Mouse (Mus musculus) thymus, postnatal 4 days (tissue): ENCODE measurements around the gene Ppib.

Experiments
- DNase-seq: peaks from one replicate; pipeline ENCODE4 v3.0.0; 2021

Ppib gene

DNA sequence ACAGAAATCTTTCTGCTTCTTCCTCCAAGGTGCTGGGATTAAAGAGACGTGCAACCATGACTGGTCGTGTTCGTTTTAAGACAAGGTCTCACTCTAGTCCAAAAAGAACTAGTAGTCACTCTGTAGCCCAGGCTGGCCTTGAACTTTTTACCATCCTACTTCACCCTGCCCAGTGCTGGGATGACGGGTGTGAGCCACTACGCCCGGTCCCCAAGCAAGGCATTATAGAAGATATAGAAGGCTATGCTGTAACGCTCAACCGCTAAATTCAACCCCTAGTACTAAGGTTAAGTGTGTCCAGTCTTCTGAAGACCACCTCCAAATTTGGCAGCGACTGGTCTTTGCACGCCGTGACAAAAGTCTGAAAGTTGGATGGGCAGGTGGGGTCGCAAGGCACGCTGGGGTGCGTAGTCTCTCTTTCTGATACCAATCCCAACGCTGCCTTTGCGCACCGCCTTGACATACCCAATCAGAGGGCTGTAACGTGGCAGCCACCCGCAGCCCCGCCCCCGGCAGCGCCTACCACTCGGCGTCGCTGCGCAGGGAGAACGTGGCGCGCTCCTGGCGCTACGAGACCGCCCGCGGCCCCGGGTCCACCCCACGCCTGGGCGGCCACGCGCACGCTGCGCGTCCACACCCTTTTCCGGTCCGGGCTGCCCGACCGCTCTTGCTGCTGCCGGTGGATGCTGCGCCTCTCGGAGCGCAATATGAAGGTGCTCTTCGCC is at the start of gene Ppib:
Ppib (plus strand) TSS at position 640 of the 725 bp plus-strand sequence.
- peak; percentile 97 for DNase-seq

DNA sequence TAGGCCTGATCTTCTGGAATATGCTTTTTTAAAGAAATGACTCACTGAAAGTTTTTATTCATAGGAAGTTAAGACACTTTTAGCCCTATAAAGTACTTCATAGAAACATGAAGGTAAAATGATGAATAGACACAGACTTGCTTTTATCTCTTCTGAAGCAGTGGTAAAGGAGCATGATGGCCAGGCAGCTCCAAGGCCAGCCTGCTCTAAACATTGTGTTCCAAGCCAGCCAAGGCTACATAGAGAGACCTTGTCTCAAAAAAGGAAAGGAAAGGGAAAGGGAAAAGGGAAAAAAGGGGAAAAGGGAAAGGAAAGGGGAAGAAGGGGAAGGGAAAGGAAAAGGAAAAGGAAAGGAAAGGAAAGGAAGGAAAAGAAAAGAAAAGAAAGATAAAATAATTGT is 39.4 kb upstream of the Ppib start:
- no peak for DNase-seq

DNA sequence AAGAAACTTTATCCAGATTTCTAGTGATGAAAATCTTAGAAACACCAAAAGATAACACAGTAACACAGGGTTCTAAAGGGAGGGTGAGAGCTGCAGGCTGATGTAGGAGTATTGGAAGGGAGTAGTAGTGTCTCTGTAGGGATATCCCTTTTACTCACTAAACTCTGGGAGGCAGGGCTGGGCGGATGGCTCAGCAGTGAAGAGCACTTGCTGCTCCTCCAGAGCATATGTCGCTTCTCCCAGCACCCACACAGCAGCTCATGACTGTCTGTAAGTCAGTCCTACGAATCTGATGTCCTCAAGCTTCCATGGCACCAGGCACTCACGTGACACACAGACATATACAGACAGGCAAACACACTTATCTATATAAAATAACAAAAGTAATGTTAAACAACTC is 21.9 kb upstream of the Ppib start:
- no peak for DNase-seq

DNA sequence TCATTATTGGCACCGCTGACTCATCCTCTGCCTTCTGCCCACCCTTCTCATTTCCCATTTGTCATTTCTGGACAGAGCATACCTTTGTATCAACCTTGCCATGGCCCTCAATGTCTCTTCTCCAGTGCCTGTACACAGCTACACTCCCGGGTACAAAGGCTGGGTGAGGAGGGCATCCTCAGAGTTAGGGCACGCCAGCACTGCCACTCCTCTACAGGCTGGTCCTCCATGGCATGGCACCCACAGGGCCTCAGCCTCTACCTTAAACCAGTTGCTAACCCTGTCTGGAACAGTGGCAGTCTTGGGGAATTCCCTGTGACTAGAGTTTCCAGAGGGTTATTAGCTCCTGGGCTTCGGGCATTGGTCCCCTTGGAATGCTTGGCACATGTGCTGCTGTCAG is 21.4 kb upstream of the Ppib start:
- DNase-seq: no peak

DNA sequence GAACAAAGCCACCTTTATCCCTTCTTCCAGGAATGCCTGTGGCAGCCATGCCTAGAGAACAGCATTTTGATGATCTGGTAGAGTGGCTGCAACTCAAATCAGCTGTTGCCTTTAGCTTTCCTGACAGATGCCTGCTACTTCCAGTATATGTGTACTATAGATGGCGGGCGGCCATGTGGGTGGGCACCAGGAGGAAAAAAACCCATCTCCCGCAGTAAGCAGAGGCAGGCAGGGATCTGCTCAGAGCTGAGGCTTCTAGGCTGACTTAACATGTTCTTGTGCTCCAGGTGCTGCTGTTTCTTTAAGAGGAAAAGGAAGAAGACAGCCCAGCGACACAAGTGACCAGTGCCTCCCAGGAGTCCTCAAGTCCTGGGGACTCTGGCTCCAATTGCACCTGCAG is 20.7 kb upstream of the Ppib start:
- DNase-seq: no peak

DNA sequence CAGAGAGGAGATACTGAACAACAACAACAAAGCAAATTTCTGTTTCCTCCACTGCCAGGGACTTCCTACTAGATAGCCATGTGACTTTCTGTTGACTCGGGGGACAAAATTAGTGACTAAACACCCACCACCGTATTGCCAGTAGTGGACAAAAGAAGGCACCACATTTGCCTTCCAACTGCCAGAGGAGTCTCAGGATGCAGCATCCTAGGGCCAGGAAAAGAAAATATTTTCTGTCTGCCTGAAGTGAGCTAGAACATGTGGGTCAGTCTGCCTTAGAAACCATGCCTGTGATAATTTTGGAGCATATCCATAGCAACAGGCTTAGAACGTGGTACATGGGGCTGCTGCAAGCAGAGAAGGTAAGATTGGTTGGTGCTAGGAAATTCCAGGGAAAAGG is 19.2 kb upstream of the Ppib start:
- no peak for DNase-seq

DNA sequence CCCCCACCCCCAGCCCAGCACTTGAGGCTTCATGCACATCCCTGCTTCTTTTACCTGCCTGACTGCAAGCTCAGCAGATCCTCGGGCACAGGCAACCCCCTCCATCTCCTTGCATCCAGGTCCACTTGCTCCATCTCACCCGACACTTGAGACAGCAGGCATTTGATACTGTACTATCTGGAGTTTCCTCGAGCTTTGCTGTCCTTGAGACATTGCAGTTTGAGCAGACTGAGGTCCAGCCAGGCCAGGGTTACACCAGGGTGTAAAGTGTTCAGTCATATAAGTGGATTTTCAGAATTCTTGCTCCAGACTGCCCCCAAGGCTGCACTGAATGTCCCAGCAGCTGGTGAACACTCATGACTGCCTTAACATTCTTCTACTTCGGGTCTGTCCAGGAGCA is 17.7 kb upstream of the Ppib start:
- DNase-seq: no peak

DNA sequence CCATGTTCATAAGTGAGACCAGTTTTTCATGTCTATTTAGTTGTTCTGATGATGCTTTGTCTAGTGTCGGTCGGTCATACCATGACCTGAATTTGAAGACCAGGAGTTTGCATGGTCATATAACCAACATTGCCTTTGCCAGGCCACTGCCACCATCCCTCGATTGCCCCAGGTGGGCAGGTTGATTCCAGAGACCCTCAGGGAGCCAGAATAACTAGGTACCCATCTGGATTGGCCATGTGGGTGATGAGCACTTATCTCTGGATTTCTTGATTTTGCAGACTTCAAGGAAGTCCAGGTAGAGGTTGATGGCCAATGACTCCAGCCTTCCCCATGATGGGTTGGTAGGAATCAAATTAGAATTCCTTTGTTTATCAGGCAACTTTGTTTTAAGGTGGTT is 16.8 kb upstream of the Ppib start:
- DNase-seq: no peak

DNA sequence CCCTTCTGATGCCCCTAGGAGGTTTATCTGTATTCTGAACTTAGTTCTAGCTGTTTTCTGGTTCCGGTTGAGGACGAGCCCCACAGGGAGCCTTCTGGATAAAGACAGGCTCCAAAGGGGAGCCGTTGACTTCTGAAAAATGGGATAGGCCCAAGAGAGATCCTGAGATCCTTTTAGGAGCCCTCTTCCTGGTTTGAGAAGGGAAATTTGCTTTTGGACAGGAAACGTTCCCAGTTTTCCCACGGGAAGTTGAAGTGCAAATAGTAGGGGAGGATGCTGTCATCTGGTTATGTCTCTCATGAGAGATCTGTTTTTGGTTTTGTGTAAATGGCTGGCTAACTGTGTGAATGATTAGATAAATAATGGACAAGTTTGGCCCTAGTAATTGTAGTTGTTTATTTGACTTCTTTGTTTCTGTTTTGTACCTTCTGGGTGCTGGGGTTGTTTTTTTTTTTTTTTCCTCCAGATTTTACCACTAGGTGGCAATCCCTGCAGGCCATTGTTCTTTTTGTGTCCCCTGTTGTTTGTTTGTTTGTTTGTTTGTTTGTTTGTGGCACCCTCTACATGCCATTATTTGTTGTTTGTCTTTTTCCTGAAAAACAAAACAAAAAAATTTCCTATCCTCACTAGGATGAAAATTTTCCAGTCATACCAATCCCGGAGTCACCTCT is 10.0 kb upstream of the Ppib start:
- DNase-seq: no peak

DNA sequence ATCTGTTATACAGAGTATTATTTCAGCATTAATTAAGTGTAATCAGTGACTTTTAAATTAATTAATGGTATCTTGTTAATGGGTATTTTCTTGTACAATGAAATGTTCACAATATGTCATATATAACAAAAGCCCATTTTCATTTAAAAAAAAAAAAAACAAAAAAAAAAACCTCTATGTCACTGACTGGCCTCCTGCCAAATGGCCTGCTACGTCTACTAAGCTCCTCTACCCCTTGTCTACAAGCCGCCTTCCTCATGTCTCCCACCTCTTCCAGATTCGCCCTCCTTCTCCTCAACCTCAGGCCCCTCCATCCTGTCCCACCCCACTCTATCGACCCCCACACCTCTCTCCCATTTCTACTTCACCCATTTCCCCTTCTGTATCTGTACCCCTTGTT is 8.5 kb upstream of the Ppib start:
- no peak for DNase-seq

DNA sequence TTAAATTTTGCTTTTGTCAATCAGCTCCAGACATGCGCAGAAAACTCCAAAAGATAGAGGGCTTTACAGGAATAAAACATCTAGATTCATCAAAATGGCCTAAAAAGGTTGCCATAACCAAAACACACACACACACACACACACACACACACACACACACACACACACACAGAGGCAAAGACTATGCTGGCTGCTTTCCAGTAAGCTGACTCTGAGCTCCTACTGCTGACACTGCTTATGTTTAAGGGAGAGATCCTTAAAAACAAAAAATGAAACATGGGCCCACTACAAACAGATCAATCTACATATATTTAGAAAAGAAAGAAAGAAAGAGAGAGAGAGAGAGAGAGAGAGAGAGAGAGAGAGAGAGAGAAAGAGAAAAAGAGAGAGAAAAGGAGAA is 7.3 kb upstream of the Ppib start:
- no peak for DNase-seq

DNA sequence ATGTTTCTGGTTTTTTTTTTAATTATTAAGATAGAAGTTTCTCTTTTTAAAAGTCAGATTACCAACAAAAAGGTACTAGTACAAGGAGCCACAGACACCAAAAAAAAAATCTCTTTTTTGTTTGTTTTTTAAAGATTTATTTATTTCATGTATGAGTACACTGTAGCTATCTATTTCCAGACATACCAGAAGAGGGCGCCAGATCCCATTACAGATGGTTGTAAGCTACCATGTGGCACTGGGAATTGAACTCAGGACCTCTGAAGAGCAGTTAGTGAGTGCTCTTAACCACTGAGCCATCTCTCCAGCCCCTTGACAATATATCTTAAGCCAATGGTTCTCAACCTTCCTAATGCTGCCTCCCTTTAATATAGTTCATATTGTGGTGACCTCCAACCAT is 6.4 kb upstream of the Ppib start:
- no peak for DNase-seq

DNA sequence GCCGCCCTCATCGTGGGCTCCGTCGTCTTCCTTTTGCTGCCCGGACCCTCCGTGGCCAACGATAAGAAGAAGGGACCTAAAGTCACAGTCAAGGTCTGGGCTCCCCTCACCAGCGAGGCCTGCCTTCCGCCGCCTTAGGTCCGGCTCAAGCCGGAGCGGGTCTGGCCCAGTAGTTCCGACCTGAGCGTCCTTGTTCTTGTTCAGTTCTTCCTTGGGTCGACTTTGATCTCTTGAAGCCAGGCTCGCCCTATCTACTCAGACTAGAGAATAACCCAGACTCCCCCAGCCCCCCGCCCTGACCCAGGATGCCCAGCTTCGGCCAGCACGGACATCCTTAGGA is 256 bp downstream of the Ppib start:
- DNase-seq: no peak

DNA sequence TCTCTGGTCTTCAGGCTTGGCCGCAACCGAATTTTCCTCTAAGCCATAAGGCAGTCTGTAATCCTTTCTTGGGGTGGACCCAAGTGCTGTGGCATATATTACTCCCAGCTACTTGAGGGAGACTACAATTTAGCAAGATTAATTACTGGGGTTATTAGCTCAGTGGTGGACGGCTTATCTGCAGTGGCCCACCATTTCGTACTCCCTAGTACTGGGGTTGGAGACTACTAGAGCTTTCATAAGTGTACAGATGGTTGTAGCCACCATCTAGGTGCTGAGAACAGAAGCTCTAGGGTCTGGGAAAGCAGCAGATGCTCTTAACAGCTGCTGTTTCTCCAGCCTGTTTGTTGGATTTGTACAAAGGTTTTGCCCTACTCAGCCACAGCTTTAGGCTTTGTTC is 964 bp downstream of the Ppib start:
- no peak for DNase-seq

DNA sequence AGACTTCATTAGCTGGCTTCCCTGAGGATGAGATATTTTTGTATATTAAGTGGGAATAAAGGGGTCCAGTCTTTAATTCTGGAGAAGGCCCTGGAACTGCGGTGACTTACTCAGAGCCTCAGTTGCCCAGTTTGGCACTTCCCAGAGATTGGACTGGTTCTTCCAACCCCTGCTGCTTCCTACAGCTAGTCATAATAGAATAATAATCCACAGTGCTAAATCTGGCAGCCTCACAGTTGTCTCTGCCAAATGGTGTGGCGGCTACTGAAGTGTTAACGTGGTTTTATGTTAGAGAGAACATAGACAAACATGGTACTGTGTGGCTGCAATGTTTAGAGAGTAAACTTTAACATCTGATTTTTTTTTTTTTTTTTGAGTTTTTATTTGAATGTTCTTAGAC is 1.6 kb downstream of the Ppib start:
- no peak for DNase-seq

DNA sequence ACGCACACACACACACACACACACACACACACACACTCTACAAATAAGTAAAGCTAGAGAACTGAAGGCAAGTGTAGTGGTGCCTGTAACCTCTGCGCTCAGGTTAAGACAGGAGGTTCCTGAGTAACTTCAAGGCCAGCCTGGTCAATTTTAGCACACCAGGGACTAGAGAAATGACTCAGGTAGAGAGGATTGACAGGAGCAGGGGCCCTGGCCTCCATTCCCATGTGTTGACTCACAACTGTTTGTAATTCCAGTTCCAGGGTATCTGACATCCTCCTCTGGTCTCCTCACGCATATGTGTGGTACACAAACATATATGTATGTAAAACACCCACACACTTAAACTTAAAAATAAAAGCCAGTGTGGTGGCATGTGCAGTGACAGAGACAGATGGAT is 3.4 kb downstream of the Ppib start:
- no peak for DNase-seq

DNA sequence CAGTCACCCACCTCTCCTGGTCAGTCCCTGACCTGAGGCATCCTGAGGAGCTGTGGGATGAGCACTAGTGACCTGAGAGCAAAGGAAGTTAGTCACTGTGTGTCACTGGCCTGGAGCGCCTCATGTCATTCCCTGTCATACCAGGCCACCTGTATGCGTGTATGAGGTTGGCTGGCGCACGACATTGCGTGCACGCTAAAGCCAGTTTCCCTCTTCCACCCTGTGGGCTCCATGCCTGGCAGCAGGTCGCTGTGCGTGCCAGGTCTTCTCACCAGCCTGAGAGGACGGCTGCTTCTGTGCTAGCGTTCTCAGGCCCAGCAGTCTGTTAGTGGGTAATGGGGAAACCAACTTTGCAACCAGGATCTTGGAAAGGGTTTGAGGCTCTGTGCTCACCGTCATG is 4.3 kb downstream of the Ppib start:
- DNase-seq: no peak

DNA sequence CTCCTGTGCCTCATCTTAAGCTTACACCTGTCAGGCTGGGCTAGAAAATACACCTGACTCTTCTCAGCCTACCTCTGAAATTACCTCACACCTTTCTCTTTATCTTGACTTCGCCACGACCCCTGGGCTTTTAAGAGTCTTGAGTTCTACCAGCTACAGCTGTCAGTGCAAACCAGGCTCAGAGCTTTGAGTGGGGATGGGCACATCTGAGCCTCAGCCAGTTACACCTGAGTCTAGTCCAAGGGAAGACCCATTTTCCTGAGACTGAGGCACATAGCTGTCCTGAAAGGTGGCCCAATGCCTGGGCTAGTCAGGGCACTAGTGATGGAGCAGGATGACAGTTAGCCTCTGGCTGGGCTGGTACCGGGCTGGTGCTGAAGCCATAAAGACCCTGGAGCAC is 6.8 kb downstream of the Ppib start:
- DNase-seq: no peak

DNA sequence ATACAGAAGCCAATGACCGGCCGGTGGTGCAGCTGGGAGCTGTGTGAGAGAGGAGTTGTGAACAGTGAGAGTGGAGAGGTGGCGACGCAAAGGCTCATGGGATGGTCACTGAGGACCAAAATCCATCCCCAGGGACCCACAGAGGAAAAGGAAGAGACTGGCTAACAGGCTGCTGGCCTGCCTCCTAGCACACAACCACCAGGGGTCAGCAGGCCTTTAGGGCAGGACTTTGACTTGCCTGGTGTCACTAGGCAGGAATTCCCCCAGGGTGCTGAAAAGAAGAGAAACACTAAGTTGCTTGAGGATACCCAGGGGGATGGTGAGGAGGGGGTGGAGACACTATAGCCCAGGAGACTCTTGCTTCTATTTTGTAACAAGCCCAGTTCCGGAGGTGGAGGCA is 7.5 kb downstream of the Ppib start:
- DNase-seq: peak; percentile 38

DNA sequence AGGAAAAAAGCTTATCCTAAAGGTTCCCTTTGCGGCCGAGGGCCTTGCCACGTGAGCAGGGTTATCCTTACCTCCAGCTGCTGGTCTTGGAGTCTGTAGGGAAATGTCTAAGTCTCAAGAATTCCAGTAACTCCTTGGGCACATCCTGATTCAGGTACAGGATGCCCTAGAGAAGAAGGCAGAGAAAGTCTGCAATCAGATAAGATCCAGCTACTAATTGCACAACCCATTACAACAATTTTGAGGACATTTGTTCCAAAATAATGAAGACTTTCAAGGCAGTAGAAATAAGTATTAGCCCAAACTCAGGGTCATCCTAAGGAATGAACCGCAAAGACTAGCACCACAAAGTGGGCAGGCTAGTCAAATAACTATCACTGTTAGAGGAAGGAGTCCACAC is 8.0 kb downstream of the Ppib start:
- no peak for DNase-seq

DNA sequence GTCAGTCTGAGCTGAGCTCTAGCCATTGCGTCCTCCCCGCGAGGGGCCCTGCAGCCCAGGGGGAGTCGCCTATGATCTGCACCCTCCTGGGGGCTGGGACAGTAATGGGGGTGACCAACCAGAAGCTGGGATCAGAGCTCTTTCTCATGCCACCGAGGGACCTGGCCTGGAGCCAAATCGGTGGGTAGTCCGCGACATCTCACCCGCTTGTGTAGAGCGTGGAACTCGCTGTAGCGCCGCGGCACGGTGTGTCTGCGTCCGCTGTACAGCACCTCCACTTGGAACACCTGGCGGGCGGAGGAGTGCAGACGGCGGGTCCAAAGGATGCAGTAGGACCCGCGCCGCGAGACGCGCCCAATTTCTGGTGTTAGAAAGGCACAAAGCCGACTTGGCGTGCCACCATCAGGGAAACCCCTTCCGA is 9.0 kb downstream of the Ppib start:
- peak; percentile 65 for DNase-seq

DNA sequence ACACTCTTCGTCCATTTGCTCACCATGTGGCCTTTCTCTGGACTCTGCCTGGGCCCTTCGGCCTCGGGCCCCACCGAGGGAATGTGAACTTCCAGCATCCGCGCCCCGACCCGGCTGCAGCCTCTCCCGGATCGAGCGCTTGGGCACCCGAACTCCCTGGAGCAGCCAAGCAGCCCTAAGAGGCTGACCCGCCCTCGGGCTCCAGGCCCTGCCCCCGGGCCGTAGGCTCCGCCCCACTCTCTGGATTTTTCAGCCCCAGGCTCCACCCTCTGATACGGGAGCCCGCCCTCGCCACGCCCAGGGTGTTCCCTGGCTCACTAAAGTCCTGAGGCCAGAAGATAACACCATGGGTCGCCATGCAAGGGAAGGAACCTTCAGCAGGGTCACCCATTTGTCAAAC is 9.6 kb downstream of the Ppib start, which contains the start of gene Snx22:
Snx22 (minus strand) TSS at position 137 of the 400 bp plus-strand sequence.
- DNase-seq: peak; percentile 75

DNA sequence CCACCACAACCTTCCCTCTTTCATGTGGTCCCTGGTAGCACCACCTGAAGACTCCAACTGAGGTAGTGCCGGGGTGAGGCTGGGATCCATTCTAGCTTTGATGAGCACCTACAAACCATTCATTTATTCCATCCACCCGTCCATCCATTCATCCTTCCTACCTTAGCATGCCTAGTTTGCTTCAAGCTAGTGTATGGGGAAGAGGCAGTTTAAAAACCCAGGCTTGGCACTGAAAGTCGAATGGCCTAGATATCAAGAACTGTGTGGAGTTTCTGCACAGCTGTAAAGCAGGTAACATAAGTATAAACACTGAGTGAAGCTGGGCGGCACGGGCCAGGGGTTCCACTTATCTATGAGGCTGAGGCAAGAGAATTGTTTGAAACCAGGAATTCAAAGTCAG is 10.1 kb downstream of the Ppib start:
- DNase-seq: no peak

DNA sequence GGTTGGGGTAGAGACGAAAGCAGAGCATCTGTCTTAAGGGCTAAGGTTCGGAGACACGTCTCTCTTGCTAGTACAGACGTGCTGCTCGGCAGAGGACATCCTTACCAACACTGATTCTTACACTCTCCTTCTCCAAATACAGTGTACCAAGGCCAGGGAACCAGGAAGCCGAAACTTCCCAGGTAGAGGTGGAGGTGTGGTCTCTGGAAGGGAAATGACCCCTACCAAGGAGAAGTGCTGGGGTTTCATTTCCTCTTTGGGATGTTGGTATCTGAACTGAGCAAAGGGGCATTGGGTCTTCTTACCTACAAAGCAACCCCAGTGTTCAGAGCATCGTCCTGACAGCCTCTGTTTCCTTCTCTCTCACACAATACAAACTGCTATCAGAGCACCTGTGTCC is 12.7 kb downstream of the Ppib start:
- no peak for DNase-seq

DNA sequence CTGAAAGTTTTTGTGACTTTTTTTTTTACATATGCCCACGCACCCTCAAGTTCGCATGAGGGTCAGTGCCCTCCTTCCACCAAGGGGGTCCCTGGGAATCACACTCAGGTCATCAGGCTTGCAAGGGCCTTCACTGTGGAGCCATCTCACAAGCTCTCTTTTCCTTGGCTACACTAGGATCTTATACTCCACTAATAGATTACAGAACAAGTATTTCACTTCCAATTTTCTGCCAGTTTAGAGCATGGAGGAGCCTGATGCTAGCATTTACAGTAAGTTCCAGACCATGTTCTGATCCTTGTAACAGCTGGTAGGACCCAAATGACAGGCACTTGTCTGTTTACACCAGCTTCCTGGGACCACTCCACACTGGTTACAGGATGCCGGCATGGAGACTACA is 18.1 kb downstream of the Ppib start:
- DNase-seq: no peak
